Mouse (Mus musculus) kidney, postnatal 25 days (tissue): ENCODE results near the gene Hist1h2ac.
"Not testable (repeated sequence)": the region's sequence is repeated elsewhere in the genome, so short reads cannot be mapped to it uniquely, and the experiment has no call there.

Experiments
- DNase-seq, 2 experiments: peaks; one replicate each; pipeline ENCODE4 v3.0.0; 2021; ENCODE audit warnings: mixed read lengths in 2 of 2

The Hist1h2ac gene

GRCm38 (mm10) chr13:23699767-23700166 lies 16.0 kb upstream of the Hist1h2ac start:
- no peak for DNase-seq

- no peak for DNase-seq
Measured at GRCm38 (mm10) chr13:23698996-23699395, 15.2 kb upstream of the Hist1h2ac start.

GRCm38 (mm10) chr13:23698300-23698693 lies 14.5 kb upstream of the Hist1h2ac start, which contains the start of gene Hist1h4c:
Gene Hist1h4c (minus strand): TSS chr13:23698454.
- DNase-seq, result peak; percentile 97 to 98

GRCm38 (mm10) chr13:23697491-23698299 lies 13.9 kb upstream of the Hist1h2ac start:
- peak; percentile 45 to 61 for DNase-seq

GRCm38 (mm10) chr13:23696061-23696474 lies 12.3 kb upstream of the Hist1h2ac start:
- no peak for DNase-seq

GRCm38 (mm10) chr13:23695514-23695913 lies 11.8 kb upstream of the Hist1h2ac start, which contains the start of gene Hist1h1t:
Gene Hist1h1t (plus strand): TSS chr13:23695814.
- no peak for DNase-seq

GRCm38 (mm10) chr13:23694956-23695355 lies 11.2 kb upstream of the Hist1h2ac start:
- DNase-seq, result no peak

GRCm38 (mm10) chr13:23693856-23694440 lies 10.2 kb upstream of the Hist1h2ac start:
- peak; percentile 66 to 78 for DNase-seq

GRCm38 (mm10) chr13:23689459-23689858 lies 5.7 kb upstream of the Hist1h2ac start:
- DNase-seq, result no peak

- DNase-seq, result no peak
Measured at GRCm38 (mm10) chr13:23688956-23689355, 5.2 kb upstream of the Hist1h2ac start.

- no peak for DNase-seq
Measured at GRCm38 (mm10) chr13:23687907-23688306, 4.2 kb upstream of the Hist1h2ac start.

GRCm38 (mm10) chr13:23687181-23687580 lies 3.4 kb upstream of the Hist1h2ac start:
- no peak for DNase-seq

GRCm38 (mm10) chr13:23685966-23686365 lies 2.2 kb upstream of the Hist1h2ac start:
- DNase-seq, result no peak

- peak in 1 of 2 experiments; percentile 7 for DNase-seq
Measured at GRCm38 (mm10) chr13:23685121-23685861, 1.5 kb upstream of the Hist1h2ac start.

GRCm38 (mm10) chr13:23684295-23684945 lies 672 bp upstream of the Hist1h2ac start:
- peak; percentile 63 to 69 for DNase-seq

GRCm38 (mm10) chr13:23682947-23683754 lies 597 bp downstream of the Hist1h2ac start:
- not testable (repeated sequence) for DNase-seq

GRCm38 (mm10) chr13:23682623-23682946 lies 1.2 kb downstream of the Hist1h2ac start:
- DNase-seq, result no peak

- no peak for DNase-seq
Measured at GRCm38 (mm10) chr13:23681990-23682582, 1.7 kb downstream of the Hist1h2ac start.

GRCm38 (mm10) chr13:23662536-23662935 lies 21.2 kb downstream of the Hist1h2ac start:
- DNase-seq, result no peak

GRCm38 (mm10) chr13:23659636-23660366 lies 23.9 kb downstream of the Hist1h2ac start:
- DNase-seq, result no peak
